Mouse (Mus musculus) stomach, embryonic 15.5 days (tissue): ENCODE results near the gene Cdh23. TPM values are rescaled to one million over a fixed set of nuclear protein-coding genes. Genes with fewer than 3 reads are reported as not detected.

Experiments used
- ATAC-seq: fragments of 200-750 bp; cut with Nextera tagmentation; 2 replicates; pipeline ENCODE4 v1.8.0; 2017; ENCODE audit warnings: low read depth, moderate number of reproducible peaks, moderate TSS enrichment; ENCODE audit not compliant: insufficient read depth, low FRiP score
- H3K27ac ChIP-seq: fragments of 300-500 bp; sonication (generic); 2 replicates; pipeline ENCODE4 v1.5.1; 2015; ENCODE audit warnings: mild to moderate bottlenecking, inconsistent platforms
- H3K27me3 ChIP-seq: fragments of 300-500 bp; sonication (generic); replicated peaks from 2 replicates; pipeline ENCODE4 v1.6.1; 2015; ENCODE audit warnings: inconsistent platforms
- H3K36me3 ChIP-seq: fragments of 300-500 bp; sonication (generic); 2 replicates; pipeline ENCODE4 v1.6.1; 2015; ENCODE audit warnings: inconsistent platforms
- H3K4me1 ChIP-seq: fragments of 300-500 bp; sonication (generic); 2 replicates; pipeline ENCODE4 v1.6.1; 2015; ENCODE audit warnings: inconsistent platforms
- H3K4me2 ChIP-seq: fragments of 300-500 bp; sonication (generic); 2 replicates; pipeline ENCODE4 v1.6.1; 2015; ENCODE audit warnings: mild to moderate bottlenecking, inconsistent platforms
- H3K4me3 ChIP-seq: fragments of 300-500 bp; sonication (generic); replicated peaks from 2 replicates; pipeline ENCODE4 v1.5.1; 2015; ENCODE audit warnings: inconsistent platforms
- H3K9ac ChIP-seq: fragments of 300-500 bp; sonication (generic); 2 replicates; pipeline ENCODE4 v1.6.1; 2015; ENCODE audit warnings: inconsistent platforms
- H3K9me3 ChIP-seq: fragments of 300-500 bp; sonication (generic); 2 replicates; pipeline ENCODE4 v1.6.1; 2016; ENCODE audit warnings: inconsistent platforms
- WGBS: fragments of 180-500 bp; shearing (Covaris S2); methylation state at CpG from one replicate; pipeline ENCODE4 v1.1.7; 2015; 5-methylcytosine and 5-hydroxymethylcytosine counted together
- polyA plus RNA-seq: library from polyadenylated mRNA; unstranded; fragments of >200 nt; fragmentation: Nextera tagmentation; extraction: Ambion mirVana; gene quantifications from 2 replicates; pipeline ENCODE4 v1.2.1, GENCODE M21; 2015

Cdh23 gene
- polyA plus RNA-seq, 1 experiment from 2014 or later = 0.44 TPM

DNA sequence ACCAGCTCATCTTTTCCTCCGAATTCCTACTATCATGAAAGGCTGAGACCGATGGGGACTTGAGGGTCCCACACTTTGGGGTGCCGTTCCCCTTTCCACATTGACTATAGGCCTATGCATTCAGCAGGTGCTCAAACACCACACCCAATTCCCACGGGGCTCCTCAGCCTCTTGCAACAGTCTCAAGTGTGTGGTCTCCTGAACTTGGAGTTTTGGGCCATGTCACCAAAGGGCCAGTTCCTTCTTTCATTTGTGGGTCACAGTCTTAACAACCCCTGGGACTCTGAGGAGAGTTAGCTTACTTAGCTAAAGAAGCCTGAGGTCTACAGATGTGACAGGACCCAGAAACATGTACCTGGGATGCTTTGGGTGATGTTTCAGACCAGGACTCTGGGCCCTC is 380.1 kb downstream of the Cdh23 start:
- no peak overlapping the region for H3K4me2 ChIP-seq
- no peaks in the 10 kb centered on the region for H3K9me3 ChIP-seq
- no peak overlapping the region for H3K27ac ChIP-seq
- H3K27me3 ChIP-seq = no peaks in the 10 kb centered on the region
- no peaks in the 10 kb centered on the region for H3K36me3 ChIP-seq
- ATAC-seq = no peak
- H3K4me1 ChIP-seq = no peaks in the 10 kb centered on the region
- 92% methylated on average over 4 of the region's 4 CpGs for WGBS
- no peak overlapping the region for H3K4me3 ChIP-seq
- no peak overlapping the region for H3K9ac ChIP-seq

DNA sequence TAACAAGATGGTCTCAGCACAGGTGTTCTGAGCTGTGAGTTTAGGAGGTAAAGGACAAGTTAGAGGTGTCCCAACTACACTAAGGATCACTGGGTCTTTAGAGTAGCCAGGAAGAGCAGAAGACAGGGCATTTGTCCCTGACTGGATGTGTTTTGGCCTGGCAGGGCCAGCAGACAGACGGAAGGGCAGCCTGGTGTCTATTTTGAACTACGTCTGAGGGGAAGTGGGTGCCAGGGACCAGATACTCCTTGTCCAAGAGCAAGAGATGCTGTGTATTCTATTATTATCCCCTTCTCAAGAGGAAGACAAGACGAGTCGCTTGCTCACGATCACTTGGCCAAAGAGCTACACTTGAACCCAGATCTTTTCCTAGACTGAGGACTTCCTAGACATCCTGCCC is 382.7 kb downstream of the Cdh23 start:
- no peak for ATAC-seq
- Histone ChIP-seq H3K4me1 (no peaks in the 10 kb centered on the region), H3K4me2 (no peak overlapping the region), H3K9ac (no peak overlapping the region), H3K4me3 (no peak overlapping the region), H3K9me3 (no peaks in the 10 kb centered on the region), H3K27ac (no peak overlapping the region), H3K27me3 (no peaks in the 10 kb centered on the region), H3K36me3 (no peaks in the 10 kb centered on the region)
- 83% methylated on average over 5 of the region's 5 CpGs for WGBS

DNA sequence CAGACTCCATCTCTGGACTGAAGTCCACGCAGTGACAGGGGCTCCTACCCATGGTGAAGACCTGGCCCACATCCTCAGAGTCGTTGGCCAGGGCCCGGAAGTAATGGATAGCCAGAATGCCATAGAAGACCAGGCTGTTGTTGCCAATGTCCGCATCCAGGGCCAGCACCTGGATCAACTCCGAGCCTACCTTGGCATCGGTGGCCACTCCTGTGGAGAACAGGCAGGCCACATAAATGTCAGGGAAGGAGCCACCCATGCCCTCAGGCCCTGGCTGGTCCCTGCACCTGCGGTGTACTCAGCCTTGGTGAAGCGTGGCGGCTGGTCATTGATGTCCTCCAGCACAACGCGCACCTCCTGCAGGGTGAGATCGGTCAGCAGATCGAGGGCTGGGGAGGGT is 385.7 kb downstream of the Cdh23 start:
- no peak overlapping the region for H3K4me3 ChIP-seq
- no peaks in the 10 kb centered on the region for H3K9me3 ChIP-seq
- no peak for ATAC-seq
- no peak overlapping the region for H3K9ac ChIP-seq
- no peaks in the 10 kb centered on the region for H3K36me3 ChIP-seq
- H3K4me2 ChIP-seq = no peak overlapping the region
- no peaks in the 10 kb centered on the region for H3K27me3 ChIP-seq
- no peaks in the 10 kb centered on the region for H3K4me1 ChIP-seq
- WGBS = 90% methylated on average over 13 of the region's 13 CpGs
- no peak overlapping the region for H3K27ac ChIP-seq

DNA sequence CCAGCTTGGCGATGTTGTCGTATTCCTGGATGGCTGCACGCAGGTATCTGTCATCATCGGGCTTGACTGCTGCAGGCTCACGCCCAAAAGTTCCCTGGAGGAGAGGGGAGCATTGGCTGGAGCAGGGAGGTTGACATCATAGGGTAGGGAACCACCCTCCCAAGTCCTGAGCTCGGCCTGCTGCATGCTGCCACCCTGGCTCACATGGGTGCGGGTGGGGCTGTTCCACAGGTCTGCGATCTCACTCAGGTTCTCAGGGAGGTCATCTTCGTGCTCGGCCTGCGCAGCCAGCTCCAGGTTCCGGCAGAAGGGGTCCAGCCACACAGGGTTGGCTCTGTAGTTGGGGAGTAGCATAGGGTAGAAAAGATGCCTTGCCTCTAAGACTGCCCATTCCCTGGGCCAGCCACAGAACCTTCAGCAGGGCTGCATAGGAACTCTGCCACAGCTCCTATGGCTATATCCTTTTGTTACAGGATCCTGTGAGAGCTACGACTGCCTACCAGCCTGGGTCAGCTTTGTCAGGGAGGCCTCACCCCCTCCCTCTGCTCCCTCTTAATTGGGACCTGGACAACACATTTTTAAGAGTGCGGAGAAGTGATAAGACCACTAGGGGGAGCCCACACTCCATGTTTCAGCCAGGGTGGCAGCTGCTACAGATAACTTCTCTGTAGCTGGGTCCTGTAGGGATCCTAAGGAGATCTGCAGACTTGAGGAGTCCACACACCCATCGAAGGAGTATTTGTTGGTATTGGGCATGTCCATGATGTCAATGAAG is 391.2 kb downstream of the Cdh23 start:
- H3K9me3 ChIP-seq = no peaks in the 10 kb centered on the region
- H3K27ac ChIP-seq = no peak overlapping the region
- peaks cover 24% of the 10 kb centered on the region for H3K36me3 ChIP-seq
- H3K27me3 ChIP-seq = no peaks in the 10 kb centered on the region
- peak; percentile 68 for ATAC-seq
- no peak overlapping the region for H3K9ac ChIP-seq
- 62% methylated on average over 15 of the region's 15 CpGs for WGBS
- no peak overlapping the region for H3K4me2 ChIP-seq
- H3K4me3 ChIP-seq = no peak overlapping the region
- H3K4me1 ChIP-seq = peaks cover 7% of the 10 kb centered on the region; the same call in 1 of the 2 replicates

DNA sequence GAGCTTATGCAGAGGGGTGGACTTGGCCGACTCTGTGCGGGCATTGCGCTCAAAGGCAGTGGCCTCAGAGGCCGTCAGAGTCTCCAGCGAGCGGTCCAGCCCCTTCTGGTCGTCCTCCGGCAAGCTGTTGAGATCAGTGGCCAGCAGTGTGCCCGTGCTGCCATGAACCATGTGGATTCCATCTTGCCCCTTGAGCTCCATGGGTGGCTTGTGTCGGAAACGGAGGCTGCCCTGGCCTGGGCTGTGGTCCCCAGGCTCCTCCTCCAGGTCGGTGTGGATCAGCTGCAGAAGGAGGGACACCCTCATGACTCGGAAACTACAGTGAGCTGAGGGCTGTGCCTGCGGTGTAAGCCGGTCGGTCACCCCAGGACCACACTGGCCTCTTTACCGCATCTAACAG is 392.9 kb downstream of the Cdh23 start:
- ATAC-seq = no peak
- Histone ChIP-seq H3K27ac (no peak overlapping the region), H3K9ac (no peak overlapping the region), H3K36me3 (peaks cover 39% of the 10 kb centered on the region), H3K4me1 (peaks cover 7% of the 10 kb centered on the region; the same call in 1 of the 2 replicates), H3K4me2 (no peak overlapping the region), H3K4me3 (no peak overlapping the region), H3K27me3 (no peaks in the 10 kb centered on the region), H3K9me3 (no peaks in the 10 kb centered on the region)
- WGBS = 84% methylated on average over 17 of the region's 17 CpGs

DNA sequence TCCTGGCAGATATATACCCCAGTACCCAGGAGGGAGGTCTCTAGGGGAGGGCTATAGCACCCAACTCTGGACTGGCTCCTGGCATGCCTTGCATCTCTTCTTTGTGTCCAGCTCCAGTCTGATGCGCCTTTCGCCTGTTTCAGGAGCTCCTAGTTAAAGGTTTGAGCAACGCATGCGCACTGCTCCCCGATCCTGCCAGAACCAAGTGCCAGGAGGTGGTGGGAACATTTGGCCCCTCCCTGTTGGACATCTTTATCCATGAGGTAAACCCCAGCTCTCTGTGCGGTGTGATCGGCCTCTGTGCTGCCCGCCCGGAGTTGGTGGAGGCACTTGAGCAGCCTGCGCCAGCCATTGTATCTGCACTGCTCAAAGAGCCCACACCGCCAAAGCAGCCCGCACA is 396.7 kb downstream of the Cdh23 start:
- no peak for ATAC-seq

DNA sequence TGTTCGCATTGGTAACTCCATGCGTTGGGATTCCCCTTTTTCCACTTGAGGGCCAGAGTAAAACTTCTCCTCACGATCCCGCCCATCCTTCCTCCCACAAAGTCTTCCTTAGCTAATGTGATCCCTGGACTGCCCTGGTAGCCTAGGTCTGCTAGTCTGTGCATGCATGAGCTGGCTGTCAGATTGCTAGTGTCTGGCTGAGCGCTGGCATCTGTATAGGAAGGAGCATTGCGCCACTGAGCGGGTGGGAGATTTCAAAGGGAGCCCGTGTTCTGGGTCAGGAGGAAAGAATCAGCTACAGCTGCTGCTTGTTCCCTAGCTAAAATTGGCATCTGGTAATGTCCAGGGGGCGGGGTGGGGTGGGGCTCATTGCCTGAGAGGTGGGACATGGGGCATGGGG is 400.3 kb downstream of the Cdh23 start:
- 82% methylated on average over 9 of the region's 9 CpGs for WGBS
- peaks cover 62% of the 10 kb centered on the region for H3K36me3 ChIP-seq
- H3K27me3 ChIP-seq = no peaks in the 10 kb centered on the region
- ATAC-seq = no peak
- H3K9ac ChIP-seq = no peak overlapping the region
- H3K9me3 ChIP-seq = no peaks in the 10 kb centered on the region
- H3K4me2 ChIP-seq = no peak overlapping the region
- no peak overlapping the region for H3K27ac ChIP-seq
- H3K4me3 ChIP-seq = no peak overlapping the region
- H3K4me1 ChIP-seq = peaks cover 5% of the 10 kb centered on the region

More for the DNA sequence above, 396.7 kb downstream of the Cdh23 start:
- H3K4me2 ChIP-seq = no peak overlapping the region
- H3K4me1 ChIP-seq = 0 out of 2 replicates have a peak, but pooled peaks cover 5% of the 10 kb centered on the region
- no peaks in the 10 kb centered on the region for H3K27me3 ChIP-seq
- no peak overlapping the region for H3K27ac ChIP-seq
- H3K9me3 ChIP-seq = no peaks in the 10 kb centered on the region
- WGBS = 95% methylated on average over 12 of the region's 12 CpGs
- no peak overlapping the region for H3K4me3 ChIP-seq
- no peak overlapping the region for H3K9ac ChIP-seq
- H3K36me3 ChIP-seq = peaks cover 62% of the 10 kb centered on the region

DNA sequence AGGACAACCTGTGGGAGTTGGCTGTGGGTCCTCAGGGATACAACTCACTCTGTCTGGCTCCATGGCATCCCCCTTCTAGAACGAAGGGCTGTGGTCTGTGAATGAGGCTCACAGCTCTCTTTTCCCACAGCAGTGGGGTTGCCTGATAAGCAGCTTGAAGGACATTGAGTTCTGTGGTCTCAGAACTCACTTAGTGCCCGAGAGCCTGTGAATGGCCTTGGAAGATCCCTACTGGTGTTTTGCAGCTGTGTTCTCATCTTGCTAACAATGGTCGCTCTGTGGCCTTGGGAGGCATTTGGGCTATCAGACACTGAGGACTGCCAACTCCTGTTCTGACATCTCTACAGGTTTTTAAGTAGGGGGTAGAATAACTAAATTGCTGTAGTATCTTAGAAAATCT is 400.9 kb downstream of the Cdh23 start:
- no peak for ATAC-seq
- 84% methylated on average over 3 of the region's 3 CpGs for WGBS
- Histone ChIP-seq H3K4me3 (no peak overlapping the region), H3K4me2 (no peak overlapping the region), H3K27ac (no peak overlapping the region), H3K27me3 (no peaks in the 10 kb centered on the region), H3K4me1 (peaks cover 8% of the 10 kb centered on the region), H3K9me3 (no peaks in the 10 kb centered on the region), H3K9ac (no peak overlapping the region), H3K36me3 (peaks cover 56% of the 10 kb centered on the region)

DNA sequence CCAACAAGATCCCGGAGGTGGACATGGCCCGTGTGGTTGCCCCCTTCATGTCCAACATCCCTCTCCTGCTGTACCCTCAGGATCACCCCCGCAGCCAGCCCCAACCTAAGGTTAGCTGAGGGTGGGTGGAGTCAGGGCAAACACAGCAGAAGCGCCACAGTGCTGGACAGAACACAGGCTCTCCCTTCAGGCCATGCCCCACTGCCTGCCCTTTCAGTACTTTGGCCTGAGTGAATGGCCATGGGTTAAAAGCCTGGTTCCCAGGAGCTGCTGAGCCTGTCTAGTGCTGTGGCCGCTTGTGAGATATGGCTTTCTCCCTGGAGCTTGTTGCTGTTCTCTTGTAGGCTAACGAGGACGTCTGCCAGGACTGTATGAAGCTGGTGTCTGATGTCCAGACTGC is 401.7 kb downstream of the Cdh23 start:
- WGBS = 84% methylated on average over 7 of the region's 7 CpGs
- Histone ChIP-seq H3K9ac (no peak overlapping the region), H3K4me2 (no peak overlapping the region), H3K9me3 (no peaks in the 10 kb centered on the region), H3K4me1 (peaks cover 15% of the 10 kb centered on the region), H3K27ac (no peak overlapping the region), H3K27me3 (no peaks in the 10 kb centered on the region), H3K36me3 (peaks cover 48% of the 10 kb centered on the region), H3K4me3 (no peak overlapping the region)
- ATAC-seq = no peak

DNA sequence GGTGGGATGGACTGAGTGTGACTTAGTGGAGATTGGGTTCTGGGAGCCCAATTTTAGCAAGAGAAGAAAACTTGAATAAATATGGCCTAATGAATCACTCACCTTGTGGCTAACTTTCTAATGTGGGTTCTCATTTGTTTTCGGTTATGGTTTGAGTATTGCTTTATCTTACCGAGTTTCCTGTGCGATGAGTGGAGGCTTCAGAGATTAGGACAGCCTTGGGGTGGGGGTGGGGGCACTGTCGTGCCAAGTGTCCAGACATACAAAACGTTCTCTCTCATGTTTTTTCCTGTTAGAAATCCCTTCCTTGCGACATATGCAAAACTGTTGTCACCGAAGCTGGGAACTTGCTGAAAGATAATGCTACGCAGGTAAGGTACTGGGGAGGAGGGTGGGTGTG is 404.1 kb downstream of the Cdh23 start:
- ATAC-seq = no peak
- peaks cover 21% of the 10 kb centered on the region for H3K4me1 ChIP-seq
- peaks cover 30% of the 10 kb centered on the region for H3K36me3 ChIP-seq

DNA sequence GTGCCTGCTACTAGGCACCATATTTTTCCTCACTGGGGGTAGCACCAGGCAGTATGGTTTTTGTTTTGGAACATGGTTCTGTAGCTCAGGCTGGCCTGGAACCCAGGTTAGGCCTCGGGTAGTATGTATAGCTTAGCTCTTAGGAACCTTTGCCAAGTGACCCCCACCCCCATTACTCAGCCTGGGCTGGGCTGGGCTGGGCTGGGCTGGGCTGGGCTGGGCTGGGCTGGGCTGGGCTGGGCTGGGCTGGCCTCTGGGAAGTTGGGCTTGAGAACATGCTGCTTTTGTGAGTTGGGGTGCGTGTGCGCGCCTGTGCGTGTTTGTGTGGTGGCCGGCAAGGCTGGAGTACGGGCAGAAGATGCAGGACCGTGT is 405.6 kb downstream of the Cdh23 start:
- ATAC-seq = no peak; the same call in 1 of the 2 replicates
- no peak overlapping the region for H3K4me3 ChIP-seq
- H3K4me2 ChIP-seq = no peak overlapping the region; the same call in 1 of the 2 replicates
- H3K27me3 ChIP-seq = no peaks in the 10 kb centered on the region
- 0 out of 2 replicates have a peak overlapping the region, but pooled peaks have one; percentile 6 for H3K27ac ChIP-seq
- H3K4me1 ChIP-seq = peaks cover 31% of the 10 kb centered on the region
- peaks cover 25% of the 10 kb centered on the region for H3K36me3 ChIP-seq
- no peak overlapping the region for H3K9ac ChIP-seq
- no peaks in the 10 kb centered on the region for H3K9me3 ChIP-seq
- 58% methylated on average over 8 of the region's 8 CpGs for WGBS

More for the DNA sequence above, 404.1 kb downstream of the Cdh23 start:
- Histone ChIP-seq H3K4me3 (no peak overlapping the region), H3K9ac (no peak overlapping the region), H3K27me3 (no peaks in the 10 kb centered on the region), H3K27ac (no peak overlapping the region), H3K4me2 (no peak overlapping the region), H3K9me3 (no peaks in the 10 kb centered on the region)
- 83% methylated on average over 8 of the region's 8 CpGs for WGBS

DNA sequence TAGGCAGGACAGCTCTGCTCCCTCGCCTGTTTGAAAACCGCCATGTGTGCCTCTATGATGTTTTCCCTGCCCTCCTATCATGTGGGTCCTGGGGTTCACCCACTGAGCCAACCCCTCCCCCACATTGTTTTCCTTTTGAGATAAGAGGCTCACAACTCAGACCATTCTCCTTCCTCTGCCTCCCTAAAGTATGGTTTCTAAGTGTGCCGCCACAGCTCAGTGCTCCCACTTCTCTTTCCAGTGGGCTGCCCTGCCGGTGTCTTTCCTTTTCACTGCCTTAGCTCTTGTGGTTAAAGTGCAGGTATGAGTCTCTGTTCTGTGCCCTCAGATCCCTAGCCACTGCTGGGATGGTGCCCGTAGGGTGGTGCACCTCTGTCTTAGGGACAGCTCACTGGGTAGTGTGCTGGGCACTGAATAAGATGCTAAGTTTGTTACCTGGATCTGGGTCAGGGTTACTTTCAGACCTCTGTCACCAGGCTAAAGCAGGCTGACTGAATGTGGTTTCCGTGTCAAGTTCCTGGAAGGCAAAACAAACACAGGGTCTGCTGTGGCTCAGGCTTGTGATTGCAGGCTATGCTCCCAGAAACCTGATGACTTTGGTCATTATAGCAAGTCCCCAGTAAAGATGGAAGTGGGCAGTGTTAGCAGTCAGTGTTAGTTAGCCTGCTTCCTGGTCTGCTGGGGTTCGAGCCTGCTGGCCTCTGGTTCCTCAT is 406.1 kb downstream of the Cdh23 start:
- Histone ChIP-seq H3K9ac (no peak overlapping the region), H3K36me3 (peaks cover 19% of the 10 kb centered on the region), H3K4me1 (peaks cover 35% of the 10 kb centered on the region), H3K27ac (peak overlapping the region; percentile 27; the same call in 1 of the 2 replicates), H3K4me2 (peak overlapping the region; percentile 23), H3K9me3 (no peaks in the 10 kb centered on the region), H3K4me3 (no peak overlapping the region), H3K27me3 (no peaks in the 10 kb centered on the region)
- no peak for ATAC-seq
- WGBS = 49% methylated on average over 7 of the region's 7 CpGs
